Comparison of ENCODE assay signal across 11 mouse cellular contexts in genomic region chr2:97478175-97478924, GRCm38 (mm10).
A peak's percentile ranks its signal among the peaks of the same experiment; 100 is the strongest.
DNase-seq lines count a peak whose midpoint lies in the region; ATAC-seq lines count a peak whose summit lies in the region.
"Had no signal": no experiment of that assay in that cellular context is flagged by ENCODE, and none has a peak within 500 bp of the region (broad histone marks: within the 10 kb centered on the region; RNA-seq: fewer than 3 reads in every experiment).

No protein-coding gene starts in this region.

- no peak overlapping the region for H3K27ac ChIP-seq in embryonic facial prominence, embryonic 13.5 days
- peak overlapping the region; percentile 70 for H3K27ac ChIP-seq in hindbrain, embryonic 14.5 days
- peak overlapping the region; percentile 76 for H3K27ac ChIP-seq in neural tube, embryonic 13.5 days (replicated peaks)
- H3K27ac ChIP-seq: limb, embryonic 15.5 days; macrophage had no signal

- intact Hi-C loops in left cerebral cortex, postnatal 25 days (cut with DNase I): no loop called here
- intact Hi-C loops in left cerebral cortex, postnatal 10 days (cut with DNase I): no loop called here

- DNase-seq in left cerebral cortex, postnatal 25 days (ENCODE audit: low spot score in 2 of 2): peak; percentile 34 to 42
- DNase-seq in left cerebral cortex, postnatal 10 days (ENCODE audit: extremely low spot score in 1 of 2, low spot score in 2 of 2): no peak
- DNase-seq in hindbrain, embryonic 14.5 days (ENCODE audit: low spot score): peak; percentile 59
- DNase-seq in spleen, postnatal 14 days (ENCODE audit: low spot score in 2 of 2): no peak
- no peak for DNase-seq in heart, adult 8-10 months (ENCODE audit: low spot score)
- DNase-seq: heart, adult 11 months had no signal

- H3K27me3 ChIP-seq in embryonic facial prominence, embryonic 13.5 days: no peaks in the 10 kb centered on the region
- no peaks in the 10 kb centered on the region for H3K27me3 ChIP-seq in hindbrain, embryonic 14.5 days (ENCODE audit: control insufficient read depth, insufficient read depth, low read length)
- H3K27me3 ChIP-seq in neural tube, embryonic 13.5 days: no peaks in the 10 kb centered on the region
- H3K27me3 ChIP-seq: limb, embryonic 15.5 days had no signal

- WGBS in embryonic facial prominence, embryonic 13.5 days: 28% methylated on average over 10 of the region's 10 CpGs
- 24% methylated on average over 10 of the region's 10 CpGs for WGBS in hindbrain, embryonic 14.5 days
- 30% methylated on average over 10 of the region's 10 CpGs for WGBS in neural tube, embryonic 13.5 days

- no peaks in the 10 kb centered on the region for H3K36me3 ChIP-seq in embryonic facial prominence, embryonic 13.5 days
- no peaks in the 10 kb centered on the region for H3K36me3 ChIP-seq in hindbrain, embryonic 14.5 days (replicated peaks; ENCODE audit: control insufficient read depth, insufficient read depth)
- H3K36me3 ChIP-seq in neural tube, embryonic 13.5 days: no peaks in the 10 kb centered on the region
- H3K36me3 ChIP-seq: limb, embryonic 15.5 days had no signal

- H3K4me2 ChIP-seq in embryonic facial prominence, embryonic 13.5 days: peak overlapping the region; percentile 37
- peak overlapping the region; percentile 52 for H3K4me2 ChIP-seq in hindbrain, embryonic 14.5 days (replicated peaks)
- peak overlapping the region; percentile 47 for H3K4me2 ChIP-seq in neural tube, embryonic 13.5 days
- H3K4me2 ChIP-seq: limb, embryonic 15.5 days had no signal

- no peak for ATAC-seq in embryonic facial prominence, embryonic 13.5 days (ENCODE audit: insufficient number of reproducible peaks, insufficient read depth, low FRiP score, low TSS enrichment, low read depth)
- peak; percentile 91 for ATAC-seq in hindbrain, embryonic 14.5 days (ENCODE audit: low FRiP score)
- ATAC-seq in neural tube, embryonic 13.5 days (ENCODE audit: low read depth): peak; percentile 89
- no peak for ATAC-seq in megakaryocyte progenitor cell, adult 5-6 weeks (replicated peaks; ENCODE audit: poor library complexity)

- no peak overlapping the region for H3K9ac ChIP-seq in embryonic facial prominence, embryonic 13.5 days
- peak overlapping the region; percentile 42 for H3K9ac ChIP-seq in hindbrain, embryonic 14.5 days
- peak overlapping the region; percentile 36; the same call in 1 of the 2 replicates for H3K9ac ChIP-seq in neural tube, embryonic 13.5 days
- H3K9ac ChIP-seq: limb, embryonic 15.5 days had no signal

- H3K4me3 ChIP-seq in embryonic facial prominence, embryonic 13.5 days: no peak overlapping the region
- peak overlapping the region; percentile 23 for H3K4me3 ChIP-seq in hindbrain, embryonic 14.5 days (replicated peaks; ENCODE audit: low read length)
- peak overlapping the region; percentile 8; the same call in 1 of the 2 replicates for H3K4me3 ChIP-seq in neural tube, embryonic 13.5 days
- H3K4me3 ChIP-seq: limb, embryonic 15.5 days had no signal

- H3K9me3 ChIP-seq in embryonic facial prominence, embryonic 13.5 days: no peaks in the 10 kb centered on the region
- H3K9me3 ChIP-seq in hindbrain, embryonic 14.5 days (ENCODE audit: control insufficient read depth, low read length): no peaks in the 10 kb centered on the region
- no peaks in the 10 kb centered on the region for H3K9me3 ChIP-seq in neural tube, embryonic 13.5 days
- H3K9me3 ChIP-seq: limb, embryonic 15.5 days had no signal

- peaks cover 9% of the 10 kb centered on the region; the same call in 1 of the 2 replicates for H3K4me1 ChIP-seq in embryonic facial prominence, embryonic 13.5 days
- H3K4me1 ChIP-seq in hindbrain, embryonic 14.5 days (replicated peaks; ENCODE audit: control insufficient read depth, insufficient read depth, low read length): peaks cover 17% of the 10 kb centered on the region
- H3K4me1 ChIP-seq in neural tube, embryonic 13.5 days (replicated peaks): peaks cover 17% of the 10 kb centered on the region

Comparison
In these comparisons a context has a peak if more than half of its experiments do, and no peak if none do; other contexts are left out.
1. DNase-seq: peak in left cerebral cortex, postnatal 25 days (2 of 2) and hindbrain, embryonic 14.5 days (single experiment); none in left cerebral cortex, postnatal 10 days (0 of 2), spleen, postnatal 14 days (0 of 2) and heart, adult 8-10 months (single experiment).
2. ATAC-seq: peak in hindbrain, embryonic 14.5 days (single experiment) and neural tube, embryonic 13.5 days (single experiment); none in embryonic facial prominence, embryonic 13.5 days (single experiment) and megakaryocyte progenitor cell, adult 5-6 weeks (single experiment).
3. Peak in every context shown above with its lines, with median percentiles within 50 percentile points of each other: H3K4me2 ChIP-seq.